Mouse (Mus musculus): ENCODE data around the gene Arhgap27. TPM values are rescaled to one million over a fixed set of nuclear protein-coding genes. Genes with fewer than 3 reads are reported as not detected.
"Not testable (repeated sequence)": the region's sequence is repeated elsewhere in the genome, so short reads cannot be mapped to it uniquely, and the experiment has no call there.

Gene Arhgap27
- total and polyA plus RNA-seq, 3 experiments: 14.1 to 22.9 (median 18.5) TPM

GRCm38 (mm10) chr11:103325172-103325571, 38.3 kb downstream of the Arhgap27 start:
- H3K27ac ChIP-seq: no peak overlapping the region
- WGBS: 4% methylated on average over 8 of the region's 8 CpGs
- H3K79me2 ChIP-seq (replicated peaks; ENCODE audit: control insufficient read depth, insufficient read depth, low read length): no peaks in the 10 kb centered on the region
- DNase-seq: peak; percentile 64 to 82
- H3K36me3 ChIP-seq (ENCODE audit: control insufficient read depth, insufficient read depth, low read length): no peaks in the 10 kb centered on the region
- no peaks in the 10 kb centered on the region; the same call in 1 of the 2 replicates for H3K4me1 ChIP-seq (ENCODE audit: control insufficient read depth, insufficient read depth, low read length)
- no peaks in the 10 kb centered on the region for H3K27me3 ChIP-seq (ENCODE audit: control insufficient read depth, insufficient read depth, low read length)
- TF ChIP-seq POLR2A (IDR thresholded peaks at IDR 0.05; ENCODE audit: insufficient read depth, low read depth, low read length): no peak
- peak; percentile 73 for TF ChIP-seq CTCF (IDR thresholded peaks at IDR 0.05)
- TF ChIP-seq EP300 (IDR thresholded peaks at IDR 0.05; ENCODE audit: insufficient read depth, low read depth, low read length): peak; percentile 68; the same call in 1 of the 2 replicates
- no peak overlapping the region for H3K4me3 ChIP-seq
- intact Hi-C loops (cut with DNase I): loop anchor here (1.0 to 5.0 kb wide), 4 partner anchors 52 to 208 kb away; partner anchors contain the start of gene Hexim1
- no peak overlapping the region for H3K9ac ChIP-seq (ENCODE audit: low read depth, low read length)

- intact Hi-C loops (cut with DNase I): loop anchor here (1.0 to 5.0 kb wide), 4 partner anchors 52 to 207 kb away; partner anchors contain the start of gene Hexim1
- no peak overlapping the region for H3K27ac ChIP-seq
- H3K4me3 ChIP-seq: no peak overlapping the region
- no peak overlapping the region for H3K9ac ChIP-seq (ENCODE audit: low read depth, low read length)
- no peaks in the 10 kb centered on the region for H3K36me3 ChIP-seq (ENCODE audit: control insufficient read depth, insufficient read depth, low read length)
- DNase-seq: no peak
- H3K79me2 ChIP-seq (replicated peaks; ENCODE audit: control insufficient read depth, insufficient read depth, low read length): no peaks in the 10 kb centered on the region
- TF ChIP-seq CTCF (IDR thresholded peaks at IDR 0.05): no peak
- no peak for TF ChIP-seq EP300 (IDR thresholded peaks at IDR 0.05; ENCODE audit: insufficient read depth, low read depth, low read length)
- no peak for TF ChIP-seq POLR2A (IDR thresholded peaks at IDR 0.05; ENCODE audit: insufficient read depth, low read depth, low read length)
- 54% methylated on average over 13 of the region's 13 CpGs for WGBS
- H3K27me3 ChIP-seq (ENCODE audit: control insufficient read depth, insufficient read depth, low read length): no peaks in the 10 kb centered on the region
- H3K4me1 ChIP-seq (ENCODE audit: control insufficient read depth, insufficient read depth, low read length): no peaks in the 10 kb centered on the region; the same call in 1 of the 2 replicates
Measured at GRCm38 (mm10) chr11:103324723-103325122, 38.8 kb downstream of the Arhgap27 start.

- H3K4me1 ChIP-seq (ENCODE audit: control insufficient read depth, insufficient read depth, low read length); DNase-seq; H3K9ac ChIP-seq (ENCODE audit: low read depth, low read length); H3K4me3 ChIP-seq; H3K79me2 ChIP-seq (replicated peaks; ENCODE audit: control insufficient read depth, insufficient read depth, low read length); H3K27me3 ChIP-seq (ENCODE audit: control insufficient read depth, insufficient read depth, low read length); H3K27ac ChIP-seq; intact Hi-C loops (cut with DNase I); H3K36me3 ChIP-seq (ENCODE audit: control insufficient read depth, insufficient read depth, low read length): not testable (repeated sequence)
- WGBS: 48% methylated on average over 4 of the region's 4 CpGs
Measured at GRCm38 (mm10) chr11:103322832-103323231, 40.7 kb downstream of the Arhgap27 start.

- WGBS: 65% methylated on average over 4 of the region's 4 CpGs
- Histone ChIP-seq H3K36me3 (ENCODE audit: control insufficient read depth, insufficient read depth, low read length) (no peaks in the 10 kb centered on the region), H3K4me1 (ENCODE audit: control insufficient read depth, insufficient read depth, low read length) (no peaks in the 10 kb centered on the region; the same call in 1 of the 2 replicates), H3K27me3 (ENCODE audit: control insufficient read depth, insufficient read depth, low read length) (no peaks in the 10 kb centered on the region), H3K27ac (no peak overlapping the region), H3K4me3 (no peak overlapping the region), H3K79me2 (replicated peaks; ENCODE audit: control insufficient read depth, insufficient read depth, low read length) (no peaks in the 10 kb centered on the region), H3K9ac (ENCODE audit: low read depth, low read length) (no peak overlapping the region)
- intact Hi-C loops (cut with DNase I): no loop called here
- TF ChIP-seq POLR2A (IDR thresholded peaks at IDR 0.05; ENCODE audit: insufficient read depth, low read depth, low read length): no peak
- no peak for TF ChIP-seq EP300 (IDR thresholded peaks at IDR 0.05; ENCODE audit: insufficient read depth, low read depth, low read length)
- TF ChIP-seq CTCF (IDR thresholded peaks at IDR 0.05): no peak
- no peak for DNase-seq
Measured at GRCm38 (mm10) chr11:103320646-103321045, 42.8 kb downstream of the Arhgap27 start.

GRCm38 (mm10) chr11:103320196-103320595, 43.3 kb downstream of the Arhgap27 start:
- TF ChIP-seq POLR2A (IDR thresholded peaks at IDR 0.05; ENCODE audit: insufficient read depth, low read depth, low read length): no peak
- TF ChIP-seq CTCF (IDR thresholded peaks at IDR 0.05): no peak
- TF ChIP-seq EP300 (IDR thresholded peaks at IDR 0.05; ENCODE audit: insufficient read depth, low read depth, low read length): no peak

GRCm38 (mm10) chr11:103318042-103318441, 45.5 kb downstream of the Arhgap27 start:
- intact Hi-C loops (cut with DNase I): no loop called here

More at GRCm38 (mm10) chr11:103320196-103320595, 43.3 kb downstream of the Arhgap27 start:
- whole genome bisulfite sequencing: 78% methylated on average over 8 of the region's 8 CpGs
- Histone ChIP-seq H3K4me3 (no peak overlapping the region), H3K27me3 (ENCODE audit: control insufficient read depth, insufficient read depth, low read length) (no peaks in the 10 kb centered on the region), H3K9ac (ENCODE audit: low read depth, low read length) (no peak overlapping the region), H3K27ac (no peak overlapping the region), H3K4me1 (ENCODE audit: control insufficient read depth, insufficient read depth, low read length) (no peaks in the 10 kb centered on the region; the same call in 1 of the 2 replicates), H3K36me3 (ENCODE audit: control insufficient read depth, insufficient read depth, low read length) (no peaks in the 10 kb centered on the region), H3K79me2 (replicated peaks; ENCODE audit: control insufficient read depth, insufficient read depth, low read length) (no peaks in the 10 kb centered on the region)
- no peak for DNase-seq
- intact Hi-C loops (cut with DNase I): no loop called here

More at GRCm38 (mm10) chr11:103318042-103318441, 45.5 kb downstream of the Arhgap27 start:
- TF ChIP-seq CTCF (IDR thresholded peaks at IDR 0.05) (no peak), EP300 (IDR thresholded peaks at IDR 0.05; ENCODE audit: insufficient read depth, low read depth, low read length) (no peak), POLR2A (IDR thresholded peaks at IDR 0.05; ENCODE audit: insufficient read depth, low read depth, low read length) (no peak)
- no peak for DNase-seq
- Histone ChIP-seq H3K4me3 (no peak overlapping the region), H3K27ac (no peak overlapping the region), H3K36me3 (ENCODE audit: control insufficient read depth, insufficient read depth, low read length) (no peaks in the 10 kb centered on the region), H3K9ac (ENCODE audit: low read depth, low read length) (no peak overlapping the region), H3K79me2 (replicated peaks; ENCODE audit: control insufficient read depth, insufficient read depth, low read length) (no peaks in the 10 kb centered on the region), H3K4me1 (ENCODE audit: control insufficient read depth, insufficient read depth, low read length) (no peaks in the 10 kb centered on the region), H3K27me3 (ENCODE audit: control insufficient read depth, insufficient read depth, low read length) (no peaks in the 10 kb centered on the region)
- WGBS: 86% methylated on average over 1 of the region's 1 CpGs

Data from heart, adult 2 months (tissue).